Mouse (Mus musculus) heart, embryonic 15.5 days (tissue): ENCODE data around the gene 6430548M08Rik. TPM values are rescaled to one million over a fixed set of nuclear protein-coding genes. Genes with fewer than 3 reads are reported as not detected.

ENCODE experiments used
- ATAC-seq: fragments of 200-750 bp; cut with Nextera tagmentation; replicated peaks from 2 replicates; pipeline ENCODE4 v1.8.0; 2017; ENCODE audit warnings: low read depth, moderate TSS enrichment; ENCODE audit not compliant: insufficient number of reproducible peaks, insufficient read depth, low FRiP score
- H3K27ac ChIP-seq: fragments of 300-500 bp; sonication (generic); 2 replicates; pipeline ENCODE4 v1.5.1; 2015; ENCODE audit warnings: mild to moderate bottlenecking, inconsistent platforms
- H3K27me3 ChIP-seq: fragments of 300-500 bp; sonication (generic); 2 replicates; pipeline ENCODE4 v1.6.1; 2015; ENCODE audit warnings: inconsistent platforms
- H3K36me3 ChIP-seq: fragments of 300-500 bp; sonication (generic); 2 replicates; pipeline ENCODE4 v1.6.1; 2015; ENCODE audit warnings: mild to moderate bottlenecking, inconsistent platforms
- H3K4me1 ChIP-seq: fragments of 300-500 bp; sonication (generic); replicated peaks from 2 replicates; pipeline ENCODE4 v1.6.1; 2015; ENCODE audit warnings: inconsistent platforms
- H3K4me2 ChIP-seq: fragments of 300-500 bp; sonication (generic); 2 replicates; pipeline ENCODE4 v1.6.1; 2015; ENCODE audit warnings: inconsistent platforms, mild to moderate bottlenecking, moderate library complexity
- H3K4me3 ChIP-seq: fragments of 300-500 bp; sonication (generic); 2 replicates; pipeline ENCODE4 v1.5.1; 2015; ENCODE audit warnings: mild to moderate bottlenecking, inconsistent platforms
- H3K9ac ChIP-seq: fragments of 300-500 bp; sonication (generic); 2 replicates; pipeline ENCODE4 v1.6.1; 2015; ENCODE audit warnings: mild to moderate bottlenecking, inconsistent platforms
- H3K9me3 ChIP-seq: fragments of 300-500 bp; sonication (generic); replicated peaks from 2 replicates; pipeline ENCODE4 v1.6.1; 2016; ENCODE audit warnings: inconsistent platforms
- WGBS: fragments of 180-500 bp; shearing (Covaris S2); methylation state at CpG from one replicate; pipeline ENCODE4 v1.1.7; 2015; ENCODE audit warnings: mixed read lengths; 5-methylcytosine and 5-hydroxymethylcytosine counted together
- polyA plus RNA-seq: library from polyadenylated mRNA; unstranded; fragments of >200 nt; fragmentation: Nextera tagmentation; extraction: Ambion mirVana; gene quantifications from 2 replicates; pipeline ENCODE4 v1.2.1, GENCODE M21; 2015

6430548M08Rik gene
- polyA plus RNA-seq, 1 experiment from 2014 or later: 6.6 TPM

DNA sequence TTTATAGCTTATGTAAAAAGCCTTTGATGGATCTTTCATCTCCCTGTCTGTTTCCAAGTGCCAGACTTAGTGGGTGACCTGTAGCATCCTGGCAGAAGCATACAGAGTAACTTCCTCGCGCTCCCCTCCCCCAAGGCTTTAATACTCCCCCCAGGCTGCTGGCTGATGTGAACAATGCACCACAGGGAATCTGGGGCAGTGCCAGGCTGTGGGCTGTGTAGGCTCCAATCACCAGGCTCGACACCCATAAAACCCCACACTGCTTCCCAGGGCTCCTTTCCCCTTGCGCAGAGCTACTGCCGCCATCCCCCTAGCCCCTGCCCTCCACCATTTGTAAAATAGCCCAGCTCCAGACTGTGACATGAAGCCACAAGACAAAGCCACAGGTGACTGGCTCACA lies 53.9 kb downstream of the 6430548M08Rik start:
- Histone ChIP-seq H3K4me3 (no peak overlapping the region), H3K36me3 (no peaks in the 10 kb centered on the region), H3K9ac (no peak overlapping the region), H3K27ac (no peak overlapping the region), H3K4me2 (no peak overlapping the region), H3K27me3 (peaks cover 22% of the 10 kb centered on the region; the same call in 1 of the 2 replicates), H3K4me1 (peaks cover 12% of the 10 kb centered on the region), H3K9me3 (no peaks in the 10 kb centered on the region)
- WGBS: 41% methylated on average over 5 of the region's 5 CpGs
- no peak for ATAC-seq

DNA sequence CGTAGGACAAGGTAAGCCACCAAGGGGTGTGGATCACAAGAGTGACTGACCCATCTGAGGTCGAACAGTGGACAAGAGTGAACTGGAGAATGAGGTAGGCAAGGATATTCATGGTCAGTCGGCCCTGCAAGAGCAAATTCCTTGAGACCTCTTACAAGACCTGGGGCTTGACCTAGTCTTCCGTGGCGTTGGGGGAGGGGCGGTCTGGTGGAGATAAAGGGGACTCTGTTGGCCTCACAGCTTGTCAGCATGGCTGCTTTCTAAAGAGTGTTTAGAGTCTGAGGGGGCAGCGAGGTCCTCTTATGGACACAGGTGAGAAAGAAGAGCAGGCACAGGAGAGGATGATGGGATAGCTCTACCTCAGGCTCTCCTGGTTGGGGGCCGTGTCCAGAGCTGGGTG lies 55.2 kb downstream of the 6430548M08Rik start:
- no peaks in the 10 kb centered on the region for H3K9me3 ChIP-seq
- H3K4me1 ChIP-seq: peaks cover 10% of the 10 kb centered on the region
- H3K27me3 ChIP-seq: peaks cover 22% of the 10 kb centered on the region; the same call in 1 of the 2 replicates
- no peak overlapping the region for H3K4me3 ChIP-seq
- no peak for ATAC-seq
- H3K27ac ChIP-seq: no peak overlapping the region
- no peak overlapping the region for H3K9ac ChIP-seq
- no peak overlapping the region for H3K4me2 ChIP-seq
- WGBS: 38% methylated on average over 8 of the region's 8 CpGs
- no peaks in the 10 kb centered on the region for H3K36me3 ChIP-seq

- Histone ChIP-seq H3K27me3 (peaks cover 54% of the 10 kb centered on the region), H3K4me2 (no peak overlapping the region), H3K36me3 (no peaks in the 10 kb centered on the region), H3K4me3 (no peak overlapping the region), H3K9ac (no peak overlapping the region), H3K9me3 (no peaks in the 10 kb centered on the region), H3K27ac (no peak overlapping the region), H3K4me1 (peaks cover 19% of the 10 kb centered on the region)
- ATAC-seq: no peak
- 68% methylated on average over 1 of the region's 1 CpGs for WGBS
These were observed 59.2 kb downstream of the 6430548M08Rik start for GRCm38 (mm10) chr8:120173195-120173594.

DNA sequence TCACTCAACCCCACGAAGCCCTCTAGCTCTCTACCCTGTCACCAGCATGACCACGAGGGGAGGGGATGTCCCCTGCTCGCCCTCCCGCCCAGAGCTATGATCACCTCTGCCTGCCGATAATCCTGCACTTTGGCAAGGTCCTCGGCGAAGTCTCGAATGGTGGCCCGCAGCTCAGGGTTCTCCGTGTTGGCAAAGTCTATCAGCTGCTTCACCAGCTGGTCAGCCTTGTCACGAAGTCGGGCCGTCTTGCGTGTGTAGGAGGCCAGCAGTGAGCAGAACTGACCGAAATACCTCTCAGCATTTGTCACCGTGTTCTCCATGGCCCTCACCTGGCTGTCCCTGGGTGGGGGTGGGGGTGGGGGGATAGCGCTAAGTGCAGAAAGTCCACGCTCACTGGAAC lies 60.7 kb downstream of the 6430548M08Rik start:
- no peak overlapping the region for H3K4me2 ChIP-seq

DNA sequence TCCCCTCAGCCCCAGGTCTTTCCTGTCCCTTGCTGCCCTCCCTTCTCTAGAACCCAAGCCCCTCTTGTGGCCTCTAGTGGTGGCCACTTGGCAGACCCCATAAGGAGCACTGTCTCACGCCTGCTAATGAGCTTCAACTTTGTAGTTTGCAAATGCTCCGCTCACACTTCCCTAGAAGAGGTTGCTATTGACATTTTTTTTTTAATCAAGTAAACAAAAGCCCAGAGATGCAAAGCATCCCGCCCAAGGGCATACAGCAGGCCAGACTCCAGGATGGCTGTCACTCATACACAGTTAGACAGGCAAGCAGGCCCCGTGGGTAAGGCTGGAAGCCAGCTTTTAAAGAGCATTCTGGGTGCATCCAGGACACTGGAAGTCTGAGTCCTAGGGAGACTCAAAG lies 62.7 kb downstream of the 6430548M08Rik start:
- Histone ChIP-seq H3K4me2 (no peak overlapping the region), H3K27ac (no peak overlapping the region), H3K36me3 (no peaks in the 10 kb centered on the region), H3K9ac (no peak overlapping the region), H3K4me1 (peaks cover 24% of the 10 kb centered on the region), H3K4me3 (no peak overlapping the region), H3K9me3 (no peaks in the 10 kb centered on the region), H3K27me3 (peaks cover 45% of the 10 kb centered on the region)
- WGBS: 56% methylated on average over 4 of the region's 4 CpGs
- no peak for ATAC-seq

More for the DNA sequence above, 60.7 kb downstream of the 6430548M08Rik start:
- WGBS: 46% methylated on average over 18 of the region's 18 CpGs
- Histone ChIP-seq H3K9ac (no peak overlapping the region), H3K4me3 (no peak overlapping the region), H3K36me3 (no peaks in the 10 kb centered on the region), H3K27me3 (peaks cover 46% of the 10 kb centered on the region), H3K4me1 (peaks cover 24% of the 10 kb centered on the region), H3K9me3 (no peaks in the 10 kb centered on the region), H3K27ac (no peak overlapping the region)
- ATAC-seq: no peak

DNA sequence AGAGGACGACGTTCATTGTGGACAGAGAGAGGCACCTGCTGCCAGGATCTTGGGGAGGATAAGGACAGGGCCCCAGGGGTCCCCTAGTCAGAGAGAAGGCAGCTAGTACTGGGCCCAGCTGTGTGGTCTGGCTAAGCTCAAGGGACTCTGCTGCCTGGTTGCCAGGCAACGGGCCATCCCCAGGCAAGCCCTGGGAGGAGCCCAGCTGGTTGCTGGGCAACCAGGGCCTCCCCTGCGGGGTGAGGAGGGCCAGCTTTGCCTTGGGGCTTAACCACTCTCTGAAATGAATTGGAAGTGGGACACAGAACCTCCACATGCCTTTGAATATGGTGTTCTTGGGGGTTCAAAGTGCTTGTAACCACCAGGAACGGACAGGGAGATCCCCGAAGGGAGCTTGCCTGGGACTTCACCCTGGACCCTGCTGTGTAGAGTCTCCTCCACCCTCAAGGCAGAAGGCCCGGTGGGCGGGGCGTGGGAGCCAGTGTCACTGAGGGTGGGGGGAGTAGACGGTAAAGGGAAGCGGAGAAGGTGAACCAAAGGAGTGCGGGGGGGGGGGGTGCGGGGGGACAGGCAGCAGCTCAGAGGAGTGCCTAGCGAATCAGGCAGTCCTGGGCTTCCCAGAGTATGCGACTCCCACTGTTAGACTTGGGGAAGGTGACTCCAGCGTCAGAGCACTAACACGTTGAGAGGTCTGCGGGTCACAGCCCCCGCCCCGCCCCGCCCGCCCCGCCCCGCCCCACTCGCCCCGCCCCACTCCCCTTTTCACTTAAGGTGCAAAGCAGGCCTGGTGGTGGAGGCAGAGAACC lies 63.6 kb downstream of the 6430548M08Rik start, which contains the start of gene Fam92b:
TSS of gene Fam92b (minus strand) at position 149 of the 806 bp plus-strand sequence.
- peaks cover 24% of the 10 kb centered on the region for H3K4me1 ChIP-seq
- H3K4me2 ChIP-seq: peak within 1 kb of the TSS; percentile 47; the same call in 1 of the 2 replicates
- peak; percentile 75 for ATAC-seq
- H3K9ac ChIP-seq: no peak within 1 kb of the TSS
- no peaks in the 10 kb centered on the region for H3K9me3 ChIP-seq
- no peak within 1 kb of the TSS for H3K4me3 ChIP-seq
- H3K27ac ChIP-seq: no peak within 1 kb of the TSS
- WGBS: 2% methylated on average over 23 of the region's 26 CpGs
- H3K36me3 ChIP-seq: no peaks in the 10 kb centered on the region
- peaks cover 40% of the 10 kb centered on the region for H3K27me3 ChIP-seq

GRCm38 (mm10) chr8:120178124-120178514 lies 64.2 kb downstream of the 6430548M08Rik start:
- peaks cover 24% of the 10 kb centered on the region for H3K4me1 ChIP-seq
- no peak overlapping the region for H3K27ac ChIP-seq
- H3K36me3 ChIP-seq: no peaks in the 10 kb centered on the region
- peak overlapping the region; percentile 47; the same call in 1 of the 2 replicates for H3K4me2 ChIP-seq
- H3K9ac ChIP-seq: no peak overlapping the region
- 17% methylated on average over 10 of the region's 10 CpGs for WGBS
- H3K27me3 ChIP-seq: peaks cover 40% of the 10 kb centered on the region
- ATAC-seq: no peak
- no peak overlapping the region for H3K4me3 ChIP-seq
- H3K9me3 ChIP-seq: no peaks in the 10 kb centered on the region

DNA sequence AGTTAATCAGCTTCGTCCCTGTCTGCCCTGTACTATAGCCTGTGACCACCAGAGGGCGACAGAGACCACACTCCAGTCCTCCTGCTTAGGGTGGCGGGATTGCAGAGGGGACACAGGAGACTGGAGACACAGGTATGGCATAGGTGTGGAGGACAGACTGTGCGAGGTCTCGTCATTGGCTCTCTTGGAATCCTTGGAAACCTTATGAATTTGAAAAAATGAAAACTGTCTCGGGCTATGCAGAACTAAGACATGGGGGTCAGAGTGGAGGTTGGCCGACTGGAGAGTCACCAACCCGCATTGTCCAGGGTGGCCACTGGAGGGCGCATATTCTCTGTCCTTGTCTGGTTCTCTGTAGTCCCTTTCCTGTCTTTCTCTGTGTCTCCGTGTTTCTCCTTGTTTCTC lies 65.1 kb downstream of the 6430548M08Rik start:
- Histone ChIP-seq H3K36me3 (no peaks in the 10 kb centered on the region), H3K9ac (no peak overlapping the region), H3K27ac (no peak overlapping the region), H3K27me3 (peaks cover 40% of the 10 kb centered on the region), H3K9me3 (no peaks in the 10 kb centered on the region), H3K4me3 (peak overlapping the region; percentile 35), H3K4me2 (peak overlapping the region; percentile 64), H3K4me1 (peaks cover 25% of the 10 kb centered on the region)
- under 1% methylated on average over 10 of the region's 10 CpGs for WGBS
- ATAC-seq: peak; percentile 44

GRCm38 (mm10) chr8:120180445-120180970 lies 66.6 kb downstream of the 6430548M08Rik start:
- Histone ChIP-seq H3K36me3 (no peaks in the 10 kb centered on the region), H3K4me3 (no peak overlapping the region), H3K9ac (no peak overlapping the region), H3K4me2 (no peak overlapping the region), H3K9me3 (no peaks in the 10 kb centered on the region), H3K27me3 (peaks cover 28% of the 10 kb centered on the region), H3K27ac (no peak overlapping the region), H3K4me1 (peaks cover 39% of the 10 kb centered on the region)
- 70% methylated on average over 7 of the region's 7 CpGs for WGBS
- no peak for ATAC-seq

- H3K27ac ChIP-seq: no peak overlapping the region
- H3K27me3 ChIP-seq: peaks cover 21% of the 10 kb centered on the region
- H3K4me3 ChIP-seq: no peak overlapping the region
- H3K4me1 ChIP-seq: peaks cover 47% of the 10 kb centered on the region
- no peaks in the 10 kb centered on the region for H3K9me3 ChIP-seq
- no peak overlapping the region for H3K9ac ChIP-seq
- no peaks in the 10 kb centered on the region for H3K36me3 ChIP-seq
- ATAC-seq: no peak
- no peak overlapping the region for H3K4me2 ChIP-seq
- 90% methylated on average over 5 of the region's 5 CpGs for WGBS
These were observed 67.3 kb downstream of the 6430548M08Rik start for GRCm38 (mm10) chr8:120181274-120181673.

DNA sequence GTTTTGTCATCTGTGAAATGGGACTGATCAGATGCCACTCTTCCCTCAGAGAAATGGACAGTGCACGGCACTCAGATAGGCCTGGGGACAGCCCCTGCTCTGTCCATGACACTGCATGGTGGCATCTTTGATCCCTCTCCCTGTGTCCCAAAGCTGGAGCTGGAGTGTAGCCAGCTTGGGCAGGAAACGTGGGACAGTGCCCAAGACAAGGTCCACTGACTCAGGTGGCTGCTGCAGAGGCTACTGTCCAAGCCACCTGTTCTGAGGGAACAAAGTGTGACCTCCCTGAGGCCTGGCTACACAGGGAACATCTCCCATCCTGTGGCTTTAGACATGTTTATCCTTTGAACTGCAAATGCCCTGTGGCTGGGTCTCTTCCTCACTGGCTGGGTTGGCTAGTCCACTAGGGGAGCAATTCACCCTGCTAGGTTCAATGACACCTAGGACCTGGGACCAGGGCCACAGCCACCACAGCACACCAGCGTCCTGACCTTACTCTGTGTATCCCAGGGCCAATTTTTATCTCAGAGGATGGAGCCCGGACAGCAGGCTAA lies 68.0 kb downstream of the 6430548M08Rik start:
- Histone ChIP-seq H3K27me3 (peaks cover 14% of the 10 kb centered on the region), H3K27ac (no peak overlapping the region), H3K9me3 (no peaks in the 10 kb centered on the region), H3K4me2 (no peak overlapping the region), H3K4me1 (peaks cover 49% of the 10 kb centered on the region), H3K9ac (no peak overlapping the region), H3K4me3 (no peak overlapping the region), H3K36me3 (no peaks in the 10 kb centered on the region)
- WGBS: 59% methylated on average over 4 of the region's 4 CpGs
- no peak for ATAC-seq
